Mouse (Mus musculus): ENCODE measurements around the gene Oat.

Gene Oat

DNA sequence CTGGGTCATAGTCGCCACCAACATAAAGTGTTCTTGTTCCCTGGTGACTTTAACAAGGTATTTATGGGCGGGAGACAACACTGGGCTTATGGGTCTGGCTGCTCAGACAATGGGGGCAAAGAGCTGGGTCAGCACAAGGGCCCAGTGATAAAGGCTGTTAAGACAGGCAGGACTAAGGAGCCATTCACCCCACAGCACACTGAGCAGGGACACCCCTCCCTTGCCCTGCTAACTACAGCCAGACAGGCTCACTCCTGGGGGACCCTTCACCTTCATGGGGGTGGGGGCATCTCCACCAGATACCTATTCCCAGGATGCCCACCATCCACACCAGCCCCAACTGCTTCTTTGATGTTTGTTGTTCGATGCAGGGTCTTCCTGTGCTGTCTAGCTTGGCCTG is 47.0 kb downstream of the Oat start:
- DNase-seq: no peak

DNA sequence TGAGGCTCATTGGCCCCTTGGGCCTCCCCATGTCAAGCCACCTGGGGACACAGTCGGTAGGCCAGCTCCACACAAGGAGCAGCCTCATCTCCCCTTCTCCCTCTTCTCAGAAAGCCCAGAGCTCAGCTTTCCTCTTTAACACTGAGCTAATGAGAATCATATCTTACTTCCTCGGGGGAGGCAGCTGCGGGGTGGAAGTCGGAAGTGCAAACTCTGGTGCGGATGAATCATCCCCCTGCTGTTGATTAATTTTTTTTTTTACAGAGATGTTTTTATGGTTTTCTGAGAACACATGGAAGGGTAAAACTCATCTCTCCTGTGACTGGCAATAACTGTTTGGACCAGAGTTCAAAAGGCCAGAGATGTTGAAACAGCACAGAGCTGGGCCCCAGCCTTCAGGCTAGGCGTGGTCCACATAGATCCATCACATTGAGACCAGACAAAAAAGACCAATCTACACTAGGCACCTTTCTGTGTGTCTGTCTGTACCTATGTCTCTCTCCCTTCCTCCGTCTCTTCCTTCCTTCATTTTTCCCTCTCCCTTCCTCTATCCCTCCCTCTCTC is 62.7 kb downstream of the Oat start:
- no peak for DNase-seq

DNA sequence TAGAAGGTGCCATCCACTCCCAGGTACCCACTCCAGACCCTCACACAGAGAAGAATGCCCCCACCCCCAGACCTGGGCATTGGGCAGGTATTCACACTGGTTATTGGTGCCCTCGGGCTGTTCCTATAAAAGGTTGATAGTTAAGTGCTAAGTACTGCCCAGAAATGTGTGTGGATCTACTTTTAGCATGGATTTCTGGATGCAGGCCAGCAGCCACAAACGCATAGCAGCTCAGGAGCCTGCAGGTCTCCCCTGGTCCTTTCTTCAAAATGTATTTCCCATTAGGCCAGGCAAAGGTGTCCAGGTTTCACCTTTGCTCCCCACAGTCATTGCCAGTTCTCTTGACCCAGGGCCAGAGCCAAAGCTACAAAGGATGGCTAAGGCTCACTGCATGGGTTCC is 67.1 kb downstream of the Oat start:
- DNase-seq: no peak
